Mouse (Mus musculus) lung, postnatal 36 days (tissue): ENCODE results near the gene Plscr5.
A peak's percentile ranks its signal among the peaks of the same experiment; 100 is the strongest.

Experiments
- DNase-seq: peaks from one replicate; pipeline ENCODE4 v3.0.0; 2022; ENCODE audit warnings: mixed read lengths

Gene Plscr5

GRCm38 (mm10) chr9:92228867-92229832 lies 36.4 kb downstream of the Plscr5 start:
- no peak for DNase-seq

DNA sequence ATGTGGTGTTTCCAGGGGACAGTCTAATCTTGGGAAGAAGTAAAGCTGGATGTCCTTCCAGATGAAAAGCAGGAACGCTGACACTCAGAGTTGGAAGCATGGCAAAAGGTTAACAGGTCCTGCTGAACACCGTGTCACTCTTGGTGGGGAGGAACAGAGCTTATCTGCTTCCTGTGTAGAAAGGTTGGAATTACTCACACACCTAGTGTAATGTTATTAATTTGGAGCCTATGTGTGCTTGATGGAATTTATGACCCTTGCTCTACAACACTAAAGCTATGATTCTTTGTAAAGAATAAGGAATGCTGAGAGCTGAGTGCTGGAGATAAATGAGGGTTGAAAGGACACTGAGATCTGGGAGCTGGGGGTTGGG lies 37.1 kb downstream of the Plscr5 start:
- DNase-seq = no peak

- no peak for DNase-seq
These were observed 42.2 kb downstream of the Plscr5 start for GRCm38 (mm10) chr9:92234901-92235458.

DNA sequence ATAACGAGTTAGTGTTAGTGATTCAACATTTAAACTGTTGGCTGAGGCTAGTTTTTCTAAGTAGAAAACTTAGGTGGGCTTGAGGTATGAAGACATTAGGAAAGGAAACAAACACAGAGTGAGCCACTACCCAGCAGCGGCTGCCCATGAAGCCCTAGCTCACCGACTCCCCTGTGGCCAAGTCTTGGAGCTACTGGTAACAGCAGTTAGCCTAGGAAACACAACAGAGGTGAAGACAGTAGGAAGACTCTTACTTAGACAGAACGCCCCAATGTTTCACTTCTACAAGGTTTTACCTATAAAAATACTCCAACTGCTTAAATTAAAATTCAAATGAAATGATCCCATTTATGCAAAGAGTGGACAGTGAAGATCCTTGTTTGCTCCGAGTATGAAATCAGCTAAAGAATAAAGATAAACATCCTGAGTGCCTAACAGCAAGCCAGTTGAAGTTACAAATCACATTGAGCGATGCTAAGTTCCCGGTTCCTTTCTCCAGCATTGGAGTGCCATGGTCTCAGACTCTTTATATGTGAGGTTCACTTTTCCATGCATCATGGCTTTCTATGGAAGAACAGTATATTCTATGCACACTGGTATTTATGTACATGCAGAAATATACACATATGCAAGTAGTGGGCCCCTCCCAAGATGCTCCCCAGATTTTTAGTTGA lies 56.2 kb downstream of the Plscr5 start:
- no peak for DNase-seq

DNA sequence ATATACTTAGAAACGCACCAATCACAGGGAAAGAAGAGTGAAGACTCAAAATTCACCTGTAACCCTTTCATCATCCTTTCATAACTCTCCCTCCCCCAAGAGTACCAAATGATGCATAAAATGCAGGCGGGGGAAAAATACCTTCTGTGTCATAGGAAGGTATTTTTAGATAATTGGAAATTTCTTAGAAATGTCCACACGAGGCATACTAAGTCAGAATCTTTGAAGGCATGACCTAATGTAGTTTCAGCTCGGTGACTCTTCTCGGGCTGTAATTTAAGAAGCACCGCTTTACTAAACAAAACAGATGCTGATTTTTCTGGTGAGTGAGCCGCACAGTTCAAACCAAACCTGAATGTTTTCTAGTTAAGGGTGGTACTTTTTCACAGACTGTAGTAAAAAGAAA lies 56.7 kb downstream of the Plscr5 start, which contains the start of gene Plscr1:
Gene Plscr1, plus strand, starts transcription at position 304 of the 406 bp plus-strand sequence.
- no peak for DNase-seq

- DNase-seq = peak; percentile 91
These were observed 57.4 kb downstream of the Plscr5 start for GRCm38 (mm10) chr9:92249987-92250772.

DNA sequence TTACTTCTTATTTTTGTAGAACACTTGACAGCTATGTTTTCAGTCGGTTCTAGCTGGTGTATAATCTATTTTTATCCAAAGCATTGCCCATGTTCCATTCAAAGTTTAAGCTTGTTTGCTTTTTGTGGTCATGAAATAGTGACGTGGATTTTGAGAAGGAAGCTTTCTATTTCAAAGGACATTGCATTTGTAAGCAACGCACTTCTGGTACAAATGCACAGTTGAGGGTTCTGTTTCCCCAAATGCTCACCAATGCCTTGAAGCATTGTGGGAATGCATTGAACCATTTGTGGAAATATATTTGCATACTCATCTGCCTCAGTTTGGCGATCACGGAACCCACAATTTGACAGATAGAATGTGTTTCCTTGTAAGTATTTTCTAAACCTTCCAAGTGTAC lies 60.0 kb downstream of the Plscr5 start:
- no peak for DNase-seq

DNA sequence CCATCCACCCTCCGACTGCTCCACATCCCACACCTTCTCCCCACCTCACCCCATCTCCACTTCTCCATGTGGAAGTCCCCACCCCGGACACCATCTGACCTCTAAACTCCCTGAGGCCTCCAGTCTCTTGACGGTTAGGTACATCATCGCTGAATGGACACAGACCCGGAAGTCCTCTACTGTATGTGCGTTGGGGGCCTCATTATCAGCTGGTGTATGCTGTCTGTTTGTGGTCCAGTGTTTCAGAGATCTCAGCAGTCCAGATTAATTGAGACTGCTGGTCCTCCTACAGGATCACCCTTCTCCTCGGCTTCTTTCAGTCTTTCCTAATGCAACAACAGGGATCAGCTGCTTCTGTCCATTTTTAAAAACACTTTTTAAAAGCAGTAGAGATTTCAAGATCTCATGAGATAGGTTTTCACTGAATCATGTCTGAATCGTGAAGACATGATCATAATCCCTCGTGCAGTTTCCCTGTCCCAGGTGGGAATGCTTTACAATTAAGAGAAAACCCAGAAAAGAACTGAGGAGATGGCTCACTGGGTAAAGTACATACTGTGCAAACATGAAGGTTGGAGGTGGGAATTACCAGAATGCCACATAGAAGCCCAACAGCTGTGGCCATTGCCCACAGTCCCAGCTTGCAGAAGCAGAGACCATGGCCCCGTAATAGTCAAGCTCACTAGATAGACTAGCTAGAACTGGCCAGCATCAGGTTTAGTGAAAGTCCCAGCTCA lies 61.0 kb downstream of the Plscr5 start:
- no peak for DNase-seq
